Mouse (Mus musculus): Measurements from ENCODE around the gene Ets2.

GRCm38 (mm10) chr16:95704662-95705330, 2.9 kb downstream of the Ets2 start:
- TF ChIP-seq MYC (IDR thresholded peaks at IDR 0.05; ENCODE audit: low read depth, low read length) (no peak), CHD2 (IDR thresholded peaks at IDR 0.05; ENCODE audit: low read length) (no peak), CTCF (IDR thresholded peaks at IDR 0.05 in 2 of 3, conservative IDR thresholded peaks at IDR 0.05 in 1 of 3; ENCODE audit: control insufficient read depth in 1 of 3, insufficient read depth in 1 of 3, low read depth in 2 of 3, low read length in 3 of 3, poor library complexity in 1 of 3, severe bottlenecking in 1 of 3) (no peak), POLR2A (IDR thresholded peaks at IDR 0.05; ENCODE audit: control insufficient read depth in 1 of 2, insufficient read depth in 1 of 2, low read depth in 1 of 2, low read length in 2 of 2, poor library complexity in 1 of 2) (no peak), ELF1 (IDR thresholded peaks at IDR 0.05; ENCODE audit: low read depth, low read length) (no peak), POLR2AphosphoS5 (IDR thresholded peaks at IDR 0.05; ENCODE audit: borderline replicate concordance, low read depth, low read length) (no peak), MEF2A (IDR thresholded peaks at IDR 0.05; ENCODE audit: extremely low read depth, insufficient replicate concordance, low read depth, low read length, poor library complexity, severe bottlenecking) (no peak), EP300 (IDR thresholded peaks at IDR 0.05; ENCODE audit: low read depth in 1 of 2, low read length in 2 of 2) (no peak), E2F4 (IDR thresholded peaks at IDR 0.05; ENCODE audit: borderline replicate concordance, low read depth, low read length) (no peak), MAFK (IDR thresholded peaks at IDR 0.05; ENCODE audit: borderline replicate concordance, low read depth, low read length) (no peak), NRF1 (IDR thresholded peaks at IDR 0.05; ENCODE audit: insufficient read depth, low read depth, low read length, poor library complexity, severe bottlenecking) (no peak), GABPA (IDR thresholded peaks at IDR 0.05; ENCODE audit: low read depth, low read length) (no peak), SIN3A (IDR thresholded peaks at IDR 0.05; ENCODE audit: low read length) (no peak), UBTF (IDR thresholded peaks at IDR 0.05; ENCODE audit: borderline replicate concordance, insufficient read depth, low read depth, low read length) (no peak)

Measured in MEL (cell line).